Mouse (Mus musculus) intestine, embryonic 16.5 days (tissue): ENCODE results near the gene Adam8. TPM values are rescaled to one million over a fixed set of nuclear protein-coding genes. Genes with fewer than 3 reads are reported as not detected.

Experiments
- ATAC-seq: fragments of 200-750 bp; cut with Nextera tagmentation; 2 replicates; pipeline ENCODE4 v1.8.0; 2017; ENCODE audit warnings: moderate TSS enrichment, moderate library complexity
- H3K27ac ChIP-seq: fragments of 300-500 bp; sonication (generic); 2 replicates; pipeline ENCODE4 v1.5.1; 2014; ENCODE audit warnings: mild to moderate bottlenecking, low read length
- H3K27me3 ChIP-seq: fragments of 300-500 bp; sonication (generic); replicated peaks from 2 replicates; pipeline ENCODE4 v1.6.1; 2014; ENCODE audit warnings: low read length, control low read depth, mixed read lengths; ENCODE audit not compliant: control insufficient read depth, insufficient read depth
- H3K36me3 ChIP-seq: fragments of 300-500 bp; sonication (generic); 2 replicates; pipeline ENCODE4 v1.6.1; 2014; ENCODE audit warnings: low read length, control low read depth; ENCODE audit not compliant: control insufficient read depth, insufficient read depth
- H3K4me1 ChIP-seq: fragments of 300-500 bp; sonication (generic); 2 replicates; pipeline ENCODE4 v1.6.1; 2014; ENCODE audit warnings: low read length, control low read depth, mixed read lengths; ENCODE audit not compliant: control insufficient read depth, insufficient read depth
- H3K4me2 ChIP-seq: fragments of 300-500 bp; sonication (generic); 2 replicates; pipeline ENCODE4 v1.6.1; 2014; ENCODE audit warnings: low read depth, low read length, control low read depth
- H3K4me3 ChIP-seq: fragments of 300-500 bp; sonication (generic); 2 replicates; pipeline ENCODE4 v1.5.1; 2014; ENCODE audit warnings: mild to moderate bottlenecking, low read length
- H3K9ac ChIP-seq: fragments of 300-500 bp; sonication (generic); 2 replicates; pipeline ENCODE4 v1.6.1; 2014; ENCODE audit warnings: low read depth, low read length
- H3K9me3 ChIP-seq: fragments of 300-500 bp; sonication (generic); 2 replicates; pipeline ENCODE4 v1.6.1; 2016; ENCODE audit warnings: low read length, control low read depth; ENCODE audit not compliant: control insufficient read depth
- WGBS: fragments of 180-500 bp; shearing (Covaris S2); extraction: QIAGEN DNeasy Blood & Tissue Kit; methylation state at CpG from one replicate; pipeline ENCODE4 v1.1.7; 2014; 5-methylcytosine and 5-hydroxymethylcytosine counted together
- polyA plus RNA-seq: library from polyadenylated mRNA; unstranded; fragments of >200 nt; fragmentation: Nextera tagmentation; extraction: Ambion mirVana; gene quantifications from 2 replicates; pipeline ENCODE4 v1.2.1, GENCODE M21; 2015

The Adam8 gene
- polyA plus RNA-seq, 1 experiment from 2014 or later = 1.2 TPM

- no peak overlapping the region for H3K4me3 ChIP-seq
- no peaks in the 10 kb centered on the region for H3K9me3 ChIP-seq
- no peak for ATAC-seq
- peaks cover 7% of the 10 kb centered on the region; the same call in 1 of the 2 replicates for H3K4me1 ChIP-seq
- H3K36me3 ChIP-seq = no peaks in the 10 kb centered on the region
- WGBS = 76% methylated on average over 3 of the region's 3 CpGs
- no peak overlapping the region for H3K27ac ChIP-seq
- H3K4me2 ChIP-seq = no peak overlapping the region
- 0 out of 2 replicates have a peak, but pooled peaks cover 3% of the 10 kb centered on the region for H3K27me3 ChIP-seq
- H3K9ac ChIP-seq = no peak overlapping the region
Observed at GRCm38 (mm10) chr7:139956658-139957057, 35.7 kb downstream of the Adam8 start.

GRCm38 (mm10) chr7:139955505-139955904 is 36.9 kb downstream of the Adam8 start:
- Histone ChIP-seq H3K27ac (no peak overlapping the region), H3K9me3 (no peaks in the 10 kb centered on the region), H3K4me3 (no peak overlapping the region), H3K9ac (no peak overlapping the region), H3K27me3 (0 out of 2 replicates have a peak, but pooled peaks cover 3% of the 10 kb centered on the region), H3K4me2 (no peak overlapping the region), H3K4me1 (peaks cover 7% of the 10 kb centered on the region; the same call in 1 of the 2 replicates), H3K36me3 (no peaks in the 10 kb centered on the region)
- no peak for ATAC-seq
- 82% methylated on average over 4 of the region's 4 CpGs for whole genome bisulfite sequencing

- no peak overlapping the region for H3K4me3 ChIP-seq
- no peaks in the 10 kb centered on the region for H3K36me3 ChIP-seq
- no peak overlapping the region for H3K9ac ChIP-seq
- ATAC-seq = no peak
- H3K27ac ChIP-seq = no peak overlapping the region
- WGBS = 73% methylated on average over 6 of the region's 6 CpGs
- H3K27me3 ChIP-seq = peaks cover 3% of the 10 kb centered on the region; the same call in 1 of the 2 replicates
- H3K9me3 ChIP-seq = no peaks in the 10 kb centered on the region
- H3K4me1 ChIP-seq = no peaks in the 10 kb centered on the region
- no peak overlapping the region for H3K4me2 ChIP-seq
Observed at GRCm38 (mm10) chr7:139951991-139952633, 40.2 kb downstream of the Adam8 start.

- H3K27me3 ChIP-seq = peaks cover 9% of the 10 kb centered on the region
- H3K4me2 ChIP-seq = peak overlapping the region; percentile 94
- H3K9me3 ChIP-seq = no peaks in the 10 kb centered on the region
- H3K36me3 ChIP-seq = no peaks in the 10 kb centered on the region
- peak overlapping the region; percentile 69 for H3K4me3 ChIP-seq
- no peaks in the 10 kb centered on the region for H3K4me1 ChIP-seq
- peak; percentile 47 for ATAC-seq
- WGBS = 3% methylated on average over 15 of the region's 16 CpGs
- peak overlapping the region; percentile 70; the same call in 1 of the 2 replicates for H3K27ac ChIP-seq
- H3K9ac ChIP-seq = peak overlapping the region; percentile 72
Observed at GRCm38 (mm10) chr7:139951079-139951478, 41.3 kb downstream of the Adam8 start.

- H3K4me1 ChIP-seq = no peaks in the 10 kb centered on the region
- peak overlapping the region; percentile 94 for H3K4me2 ChIP-seq
- H3K9ac ChIP-seq = peak overlapping the region; percentile 72
- H3K36me3 ChIP-seq = no peaks in the 10 kb centered on the region
- no peaks in the 10 kb centered on the region for H3K9me3 ChIP-seq
- H3K27me3 ChIP-seq = peaks cover 16% of the 10 kb centered on the region
- H3K4me3 ChIP-seq = peak overlapping the region; percentile 69
- peak overlapping the region; percentile 70 for H3K27ac ChIP-seq
- WGBS = under 1% methylated on average over 33 of the region's 33 CpGs
- peak; percentile 86 for ATAC-seq
Observed at GRCm38 (mm10) chr7:139950283-139950971, 41.9 kb downstream of the Adam8 start.

GRCm38 (mm10) chr7:139949893-139950282 is 42.5 kb downstream of the Adam8 start:
- ATAC-seq = peak; percentile 86
- Histone ChIP-seq H3K9me3 (no peaks in the 10 kb centered on the region), H3K4me1 (no peaks in the 10 kb centered on the region), H3K27me3 (peaks cover 21% of the 10 kb centered on the region), H3K36me3 (no peaks in the 10 kb centered on the region), H3K9ac (peak overlapping the region; percentile 72), H3K27ac (peak overlapping the region; percentile 23; the same call in 1 of the 2 replicates), H3K4me2 (peak overlapping the region; percentile 94), H3K4me3 (peak overlapping the region; percentile 69)
- WGBS = under 1% methylated on average over 15 of the region's 15 CpGs

- Histone ChIP-seq H3K9me3 (no peaks in the 10 kb centered on the region), H3K4me1 (peaks cover 9% of the 10 kb centered on the region; the same call in 1 of the 2 replicates), H3K27me3 (peaks cover 46% of the 10 kb centered on the region), H3K36me3 (no peaks in the 10 kb centered on the region), H3K4me3 (no peak overlapping the region), H3K27ac (no peak overlapping the region), H3K4me2 (no peak overlapping the region), H3K9ac (no peak overlapping the region)
- ATAC-seq = no peak
- 36% methylated on average over 5 of the region's 5 CpGs for WGBS
Observed at GRCm38 (mm10) chr7:139946032-139946431, 46.3 kb downstream of the Adam8 start.

- Histone ChIP-seq H3K27ac (no peak overlapping the region), H3K27me3 (peaks cover 46% of the 10 kb centered on the region), H3K4me3 (no peak overlapping the region), H3K4me1 (peaks cover 9% of the 10 kb centered on the region; the same call in 1 of the 2 replicates), H3K9ac (no peak overlapping the region), H3K9me3 (no peaks in the 10 kb centered on the region), H3K4me2 (no peak overlapping the region), H3K36me3 (no peaks in the 10 kb centered on the region)
- ATAC-seq = no peak
- WGBS = 22% methylated on average over 5 of the region's 5 CpGs
Observed at GRCm38 (mm10) chr7:139945516-139945915, 46.8 kb downstream of the Adam8 start.

GRCm38 (mm10) chr7:139944291-139945240 is 47.8 kb downstream of the Adam8 start:
- no peak overlapping the region for H3K27ac ChIP-seq
- peak overlapping the region; percentile 41 for H3K9ac ChIP-seq
- ATAC-seq = peak; percentile 42

More at GRCm38 (mm10) chr7:139944291-139945240, 47.8 kb downstream of the Adam8 start:
- H3K27me3 ChIP-seq = peaks cover 46% of the 10 kb centered on the region
- peak overlapping the region; percentile 70 for H3K4me2 ChIP-seq
- no peaks in the 10 kb centered on the region for H3K36me3 ChIP-seq
- 3% methylated on average over 68 of the region's 68 CpGs for WGBS
- no peaks in the 10 kb centered on the region for H3K9me3 ChIP-seq
- peaks cover 9% of the 10 kb centered on the region; the same call in 1 of the 2 replicates for H3K4me1 ChIP-seq
- H3K4me3 ChIP-seq = peak overlapping the region; percentile 43
